Mouse (Mus musculus) mouse trophoblast stem cell (cell line): Measurements from ENCODE around the gene Rpl5.

ENCODE experiments used
- in situ Hi-C, 2 experiments: fragments of 300-500 bp; cut with MseI, MboI; formaldehyde crosslinking; loops; 2 replicates in 1 of 2; 3 replicates in 1 of 2; pipeline ENCODE4 v1.15.1; 2025

Gene Rpl5

DNA sequence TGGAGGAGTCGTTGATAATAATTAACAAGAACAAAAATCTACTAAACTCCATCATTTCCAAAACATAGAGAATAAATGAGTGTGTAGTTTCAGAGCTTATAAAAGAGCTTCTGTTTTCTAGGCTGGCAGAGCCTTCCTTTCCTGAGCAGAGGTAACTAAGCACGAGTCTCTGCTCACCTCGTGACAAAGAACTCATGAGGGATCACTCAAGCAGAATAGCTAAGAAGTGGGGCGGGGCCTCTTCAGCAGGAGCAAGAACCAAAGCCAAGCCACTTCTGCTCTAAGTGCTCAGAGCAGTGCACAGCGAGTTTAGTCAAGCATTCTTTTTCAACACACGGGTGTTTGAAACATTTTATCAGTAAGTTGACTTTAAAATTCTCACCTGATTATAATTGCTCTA is 40.9 kb downstream of the Rpl5 start:
- in situ Hi-C loops: no loop called here

DNA sequence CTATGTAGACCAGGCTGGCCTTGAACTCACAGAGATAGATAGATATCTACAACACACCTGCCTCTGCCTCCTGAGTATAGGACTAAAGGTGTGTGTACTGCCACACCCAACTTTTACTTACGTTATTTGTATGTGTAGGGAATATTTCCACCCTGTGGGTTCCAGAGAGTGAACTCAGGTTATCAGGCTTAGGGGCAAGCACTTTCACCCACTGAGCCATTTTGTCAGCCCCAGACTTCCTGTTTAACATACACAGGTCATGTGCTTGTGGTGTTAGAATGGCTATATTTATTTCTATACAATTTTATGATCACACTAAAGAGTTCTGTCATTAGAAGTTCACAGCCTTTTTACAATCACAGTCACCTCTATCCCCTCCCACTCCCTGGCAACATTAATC is 42.6 kb downstream of the Rpl5 start:
- in situ Hi-C loops: no loop called here

DNA sequence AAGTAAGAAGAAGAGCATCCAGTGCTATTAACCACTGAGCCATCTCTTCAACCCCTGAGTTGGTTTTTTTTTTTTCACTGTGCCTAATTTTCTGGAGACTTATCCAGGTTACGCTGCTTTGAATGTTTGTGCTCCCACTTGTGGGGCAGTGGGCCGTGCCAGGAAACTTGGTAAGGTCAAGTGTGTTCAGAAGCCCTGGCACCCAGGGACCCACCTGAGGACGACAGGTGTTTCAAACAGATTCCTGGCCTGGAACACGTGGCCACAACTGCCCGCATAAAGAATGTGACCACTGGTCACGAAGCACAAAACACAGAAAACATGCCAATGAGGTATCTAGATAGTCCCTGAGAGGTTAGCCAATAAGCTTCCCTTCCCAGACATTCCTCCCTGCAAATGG is 43.2 kb downstream of the Rpl5 start:
- in situ Hi-C loops: no loop called here

DNA sequence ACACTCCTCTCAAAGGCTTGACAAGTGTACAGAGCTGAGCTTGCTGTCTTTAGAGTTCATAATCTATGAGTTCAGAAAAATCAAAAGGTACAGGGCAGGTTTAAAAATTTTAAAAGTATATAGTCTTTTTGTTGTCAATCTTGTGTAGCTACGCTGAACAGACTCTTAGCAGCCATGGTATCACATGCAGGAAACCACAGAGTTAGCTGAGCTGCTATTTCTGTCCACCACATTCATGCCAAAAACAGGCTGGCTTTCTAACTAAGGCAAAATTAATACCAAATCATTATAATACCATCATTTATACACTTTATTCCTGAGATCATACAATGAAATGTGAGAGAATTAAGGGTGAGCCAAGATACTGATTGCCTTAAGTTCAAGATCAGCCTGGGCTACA is 46.2 kb downstream of the Rpl5 start:
- in situ Hi-C loops: no loop called here

DNA sequence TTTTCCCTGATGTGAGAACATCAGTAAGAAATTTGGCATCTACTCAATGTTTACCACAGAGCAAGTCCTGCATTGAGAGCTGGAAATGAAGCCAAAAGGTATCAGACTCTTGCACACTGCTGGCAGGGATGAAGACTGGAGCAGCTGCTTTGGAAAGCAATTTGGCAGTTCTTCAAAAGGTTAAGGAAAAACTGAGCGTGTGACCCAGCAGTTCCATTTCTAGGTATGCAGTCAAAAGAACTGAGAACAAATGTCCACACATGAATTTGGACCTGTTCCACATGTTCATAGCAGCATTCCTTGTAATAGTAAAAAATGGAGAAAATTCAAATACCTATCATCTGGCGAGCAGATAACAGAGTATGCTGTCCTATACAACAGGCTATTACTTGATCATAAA is 47.2 kb downstream of the Rpl5 start:
- in situ Hi-C loops: no loop called here

DNA sequence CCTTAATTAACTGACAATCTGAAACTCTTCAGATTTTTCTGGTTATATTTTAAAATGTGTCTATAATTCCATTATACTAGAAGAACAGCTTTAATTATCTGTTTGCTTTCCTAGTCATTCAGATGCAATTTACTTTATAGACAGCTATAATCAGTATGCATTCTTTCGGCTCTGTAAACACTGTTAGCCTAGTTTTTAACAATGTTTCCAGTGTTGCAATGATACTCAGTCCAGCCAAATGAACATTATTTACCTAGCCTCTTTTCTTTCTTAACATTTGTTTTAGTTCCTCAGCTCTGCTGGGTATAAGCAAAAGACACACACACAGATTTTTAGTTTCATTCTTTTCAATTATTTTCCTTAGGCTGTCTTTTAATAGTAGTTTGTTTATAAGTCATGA is 48.6 kb downstream of the Rpl5 start:
- in situ Hi-C loops: no loop called here

DNA sequence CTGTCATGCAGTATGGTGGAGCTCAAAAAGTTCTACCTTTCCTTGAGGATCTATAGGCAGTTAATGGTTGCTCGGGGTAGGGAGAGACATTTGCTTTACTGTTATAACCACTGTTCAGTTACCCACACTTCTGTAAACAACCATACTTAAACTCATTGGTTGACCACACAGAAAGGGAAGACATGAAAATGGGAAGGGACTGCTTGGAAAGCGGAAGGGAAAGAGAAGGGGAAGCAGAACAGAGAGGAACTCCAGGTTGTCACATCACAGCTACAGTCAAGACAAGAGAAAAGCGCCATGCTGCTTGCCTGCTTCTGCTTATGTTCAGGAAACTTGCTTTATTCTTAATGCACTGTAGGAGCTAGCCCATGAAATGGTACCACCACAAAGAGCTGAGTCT is 49.3 kb downstream of the Rpl5 start:
- in situ Hi-C loops: no loop called here

DNA sequence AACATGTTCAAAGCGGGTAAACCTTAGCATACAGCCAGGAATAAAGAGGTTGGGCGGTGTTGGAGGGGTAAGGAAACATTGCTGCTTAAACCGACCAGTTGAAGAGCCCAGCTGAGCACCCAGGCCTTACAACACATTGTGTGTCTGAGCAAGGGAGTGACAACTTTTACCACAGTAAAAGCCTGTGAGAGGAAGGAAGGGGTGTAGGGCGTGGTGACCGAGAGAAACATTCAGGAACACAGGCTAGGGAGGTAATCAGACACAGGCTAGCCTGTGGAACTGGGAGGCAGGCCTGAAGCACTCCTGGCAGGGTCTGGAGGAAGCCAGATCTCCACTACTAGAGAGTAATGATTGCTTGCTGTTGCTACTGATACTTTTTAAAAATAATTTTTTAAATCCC is 50.3 kb downstream of the Rpl5 start:
- in situ Hi-C loops: no loop called here
